ENCODE assay signal across 20 mouse cellular contexts in the genomic region with DNA sequence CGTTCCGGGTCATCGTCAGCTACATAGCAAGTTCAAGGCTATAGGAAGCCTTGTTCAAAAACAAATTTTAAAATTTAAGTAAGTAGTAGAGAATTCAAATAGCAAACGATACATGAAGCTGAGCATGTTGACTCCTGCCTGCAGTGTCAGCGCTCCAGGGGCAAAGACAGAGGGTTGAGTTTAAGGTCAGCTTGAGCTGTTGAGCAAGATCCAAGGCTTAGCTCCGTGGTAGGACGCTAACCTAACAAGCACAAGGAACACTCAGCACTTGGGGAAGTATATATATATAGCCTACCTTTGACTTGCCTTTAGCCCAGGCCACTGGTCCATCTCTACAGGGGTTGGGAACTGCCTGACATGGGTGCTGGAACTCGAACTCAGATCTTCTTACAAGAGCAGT. TPM values are rescaled to one million over a fixed set of nuclear protein-coding genes. Genes with fewer than 3 reads are reported as not detected.
DNase-seq lines count a peak whose midpoint lies in the region; ATAC-seq and TF ChIP-seq lines count a peak whose summit lies in the region.
"Had no signal": no experiment of that assay in that cellular context is flagged by ENCODE, and none has a peak within 500 bp of the region (broad histone marks: within the 10 kb centered on the region; RNA-seq: fewer than 3 reads in every experiment).

No protein-coding gene starts in this region.

- no peak overlapping the region for H3K4me2 ChIP-seq in liver, embryonic 11.5 days
- no peak overlapping the region for H3K4me2 ChIP-seq in midbrain, embryonic 13.5 days (replicated peaks)
- H3K4me2 ChIP-seq: embryonic facial prominence, embryonic 13.5 days; forebrain, embryonic 13.5 days; heart, embryonic 12.5 days; hindbrain, embryonic 15.5 days had no signal

- TF ChIP-seq CTCF in left cerebral cortex, adult 2 months (IDR thresholded peaks at IDR 0.05), result no peak

- intact Hi-C loops in left cerebral cortex, adult 2 months (cut with DNase I), result no loop called here
- intact Hi-C loops in left cerebral cortex, postnatal 36 days (cut with DNase I), result no loop called here

- H3K27ac ChIP-seq in left cerebral cortex, adult 2 months, result peak overlapping the region; percentile 95; the same call in 1 of the 2 replicates
- H3K27ac ChIP-seq in liver, embryonic 11.5 days (ENCODE audit: low read depth, low read length), result no peak overlapping the region
- no peak overlapping the region for H3K27ac ChIP-seq in midbrain, embryonic 13.5 days
- H3K27ac ChIP-seq: embryonic facial prominence, embryonic 13.5 days; forebrain, embryonic 13.5 days; hindbrain, embryonic 10.5 days; hindbrain, embryonic 15.5 days had no signal

- H3K4me1 ChIP-seq in liver, embryonic 11.5 days (replicated peaks; ENCODE audit: control insufficient read depth, insufficient read depth, low read length), result peaks cover 5% of the 10 kb centered on the region
- peaks cover 18% of the 10 kb centered on the region for H3K4me1 ChIP-seq in midbrain, embryonic 13.5 days (replicated peaks)

- 88% methylated on average over 8 of the region's 8 CpGs for WGBS in liver, embryonic 11.5 days
- 96% methylated on average over 8 of the region's 8 CpGs for WGBS in midbrain, embryonic 13.5 days

- peak; percentile 51 for DNase-seq in adrenal gland, postnatal 14 days
- no peak for DNase-seq in adrenal gland, adult 18-20 months (ENCODE audit: low spot score in 2 of 2)
- no peak for DNase-seq in left cerebral cortex, adult 2 months (ENCODE audit: extremely low spot score in 1 of 2, low spot score in 2 of 2)
- DNase-seq in left cerebral cortex, postnatal 36 days (ENCODE audit: low spot score in 2 of 2), result no peak
- DNase-seq in skeletal muscle tissue, adult 2 months (ENCODE audit: low read depth, low spot score), result peak; percentile 65
- no peak for DNase-seq in liver, embryonic 11.5 days (ENCODE audit: low spot score)
- DNase-seq: adrenal gland, postnatal 10 days; cerebellum, adult 18-20 months; cerebellum, adult 9-11 months; cerebellum, postnatal 36 days; forebrain, postnatal 0 days had no signal

- H3K9me3 ChIP-seq in liver, embryonic 11.5 days (ENCODE audit: control insufficient read depth, low read length), result no peaks in the 10 kb centered on the region
- H3K9me3 ChIP-seq in midbrain, embryonic 13.5 days, result no peaks in the 10 kb centered on the region
- H3K9me3 ChIP-seq: embryonic facial prominence, embryonic 13.5 days; forebrain, embryonic 13.5 days; heart, embryonic 12.5 days; hindbrain, embryonic 10.5 days; hindbrain, embryonic 15.5 days had no signal

- no peak overlapping the region for H3K4me3 ChIP-seq in left cerebral cortex, adult 2 months
- H3K4me3 ChIP-seq in liver, embryonic 11.5 days (ENCODE audit: low read depth, low read length), result no peak overlapping the region
- no peak overlapping the region for H3K4me3 ChIP-seq in midbrain, embryonic 13.5 days (replicated peaks)
- H3K4me3 ChIP-seq: embryonic facial prominence, embryonic 13.5 days; forebrain, embryonic 13.5 days; heart, embryonic 12.5 days; hindbrain, embryonic 10.5 days; hindbrain, embryonic 15.5 days had no signal

- H3K27me3 ChIP-seq in liver, embryonic 11.5 days (replicated peaks; ENCODE audit: control insufficient read depth, insufficient read depth, low read length), result no peaks in the 10 kb centered on the region
- no peaks in the 10 kb centered on the region for H3K27me3 ChIP-seq in midbrain, embryonic 13.5 days
- H3K27me3 ChIP-seq: CH12.LX; embryonic facial prominence, embryonic 13.5 days; forebrain, embryonic 13.5 days; heart, embryonic 12.5 days; hindbrain, embryonic 15.5 days; Patski had no signal

- no peak overlapping the region for H3K9ac ChIP-seq in liver, embryonic 11.5 days (ENCODE audit: low read depth, low read length)
- H3K9ac ChIP-seq in midbrain, embryonic 13.5 days (replicated peaks), result no peak overlapping the region
- H3K9ac ChIP-seq: embryonic facial prominence, embryonic 13.5 days; forebrain, embryonic 13.5 days; forebrain, postnatal 0 days; heart, embryonic 12.5 days; hindbrain, embryonic 15.5 days had no signal

- ATAC-seq in liver, embryonic 11.5 days (replicated peaks; ENCODE audit: low FRiP score), result no peak
- no peak for ATAC-seq in midbrain, embryonic 13.5 days
- ATAC-seq: activated CD4-positive, CD25-positive, alpha-beta regulatory T cell, adult 4 months; forebrain, embryonic 13.5 days; forebrain, postnatal 0 days; Patski had no signal

- H3K36me3 ChIP-seq in liver, embryonic 11.5 days (ENCODE audit: control insufficient read depth, insufficient read depth, low read length), result peaks cover 17% of the 10 kb centered on the region; the same call in 1 of the 2 replicates
- H3K36me3 ChIP-seq in midbrain, embryonic 13.5 days, result peaks cover 35% of the 10 kb centered on the region

RNA-seq across cellular contexts. Expression of a gene that starts 6.5 kb away (rescaled TPM):
- 16.6 and 21.3 TPM in 2 replicates for total RNA-seq in adrenal gland, postnatal 14 days (2021)
- 10 to 100 TPM; 20.0 to 22.2 TPM for total RNA-seq in adrenal gland, adult 18-20 months (2021)
- 10 to 100 TPM; 72.7 to 73.9 TPM for total RNA-seq in left cerebral cortex, adult 2 months (2021)
- 10 to 100 TPM; 67.4 to 74.6 TPM for total RNA-seq in left cerebral cortex, postnatal 36 days (2021)
- polyA plus RNA-seq in liver, embryonic 11.5 days (2014; fragmentation: Nextera tagmentation; extraction: Ambion mirVana), result 3.8 and 4.7 TPM in 2 replicates
- 4.9 and 5.2 TPM in 2 replicates for polyA plus RNA-seq in midbrain, embryonic 13.5 days (2015; fragmentation: Nextera tagmentation; extraction: Ambion mirVana)

RNA-seq across cellular contexts. Expression of a gene that starts 33.3 kb away (rescaled TPM):
- total RNA-seq in adrenal gland, postnatal 14 days (2021), result 0.79 and 0.93 TPM in 2 replicates
- under 1 TPM; 0.36 to 0.58 TPM for total RNA-seq in adrenal gland, adult 18-20 months (2021)
- 100 to 1,000 TPM; 144 to 153 TPM for total RNA-seq in left cerebral cortex, adult 2 months (2021)
- total RNA-seq in left cerebral cortex, postnatal 36 days (2021), result 100 to 1,000 TPM; 139 to 161 TPM
- polyA plus RNA-seq in liver, embryonic 11.5 days (2014; fragmentation: Nextera tagmentation; extraction: Ambion mirVana), result 0.39 and 0.55 TPM in 2 replicates
- polyA plus RNA-seq in midbrain, embryonic 13.5 days (2015; fragmentation: Nextera tagmentation; extraction: Ambion mirVana), result 4.7 and 5.8 TPM in 2 replicates

RNA-seq across cellular contexts. Expression of a gene that starts 37.7 kb away (rescaled TPM):
- 3.5 and 5.8 TPM in 2 replicates for total RNA-seq in adrenal gland, postnatal 14 days (2021)
- under 1 TPM; 0.32 to 0.43 TPM for total RNA-seq in adrenal gland, adult 18-20 months (2021)
- under 1 TPM; 0.35 to 0.36 TPM for total RNA-seq in left cerebral cortex, adult 2 months (2021)
- under 1 TPM; 0.39 to 0.47 TPM for total RNA-seq in left cerebral cortex, postnatal 36 days (2021)
- 96.3 and 114 TPM in 2 replicates for polyA plus RNA-seq in liver, embryonic 11.5 days (2014; fragmentation: Nextera tagmentation; extraction: Ambion mirVana)
- polyA plus RNA-seq in midbrain, embryonic 13.5 days (2015; fragmentation: Nextera tagmentation; extraction: Ambion mirVana), result 10.6 and 11.3 TPM in 2 replicates

RNA-seq across cellular contexts. Expression of a gene that starts 57.7 kb away (rescaled TPM):
- total RNA-seq in adrenal gland, postnatal 14 days (2021), result 24.5 and 29.3 TPM in 2 replicates
- total RNA-seq in adrenal gland, adult 18-20 months (2021), result 10 to 100 TPM; 16.2 to 16.7 TPM
- 10 to 100 TPM; 14.0 to 18.7 TPM for total RNA-seq in left cerebral cortex, adult 2 months (2021)
- total RNA-seq in left cerebral cortex, postnatal 36 days (2021), result 10 to 100 TPM; 10.5 to 11.6 TPM
- 18.6 and 20.1 TPM in 2 replicates for polyA plus RNA-seq in liver, embryonic 11.5 days (2014; fragmentation: Nextera tagmentation; extraction: Ambion mirVana)
- 7.5 and 9.1 TPM in 2 replicates for polyA plus RNA-seq in midbrain, embryonic 13.5 days (2015; fragmentation: Nextera tagmentation; extraction: Ambion mirVana)

Comparison
In these comparisons a context has a peak if more than half of its experiments do, and no peak if none do; other contexts are left out.
1. DNase-seq: peak in adrenal gland, postnatal 14 days (single experiment) and skeletal muscle tissue, adult 2 months (single experiment); none in adrenal gland, adult 18-20 months (0 of 2), left cerebral cortex, adult 2 months (0 of 2), left cerebral cortex, postnatal 36 days (0 of 2) and liver, embryonic 11.5 days (single experiment).
2. RNA of a gene that starts 33.3 kb away (total RNA-seq): 139 to 161 TPM in left cerebral cortex, postnatal 36 days and 144 to 153 TPM in left cerebral cortex, adult 2 months; 0.79 to 0.93 TPM in adrenal gland, postnatal 14 days and 0.36 to 0.58 TPM in adrenal gland, adult 18-20 months; every median in the first group is over 10 times any median in the second.